Mouse (Mus musculus): ENCODE measurements around the gene Prpf40b. TPM values are rescaled to one million over a fixed set of nuclear protein-coding genes. Genes with fewer than 3 reads are reported as not detected.

Prpf40b gene
- polyA plus RNA-seq, 1 experiment from 2014 or later: 55.3 TPM

DNA sequence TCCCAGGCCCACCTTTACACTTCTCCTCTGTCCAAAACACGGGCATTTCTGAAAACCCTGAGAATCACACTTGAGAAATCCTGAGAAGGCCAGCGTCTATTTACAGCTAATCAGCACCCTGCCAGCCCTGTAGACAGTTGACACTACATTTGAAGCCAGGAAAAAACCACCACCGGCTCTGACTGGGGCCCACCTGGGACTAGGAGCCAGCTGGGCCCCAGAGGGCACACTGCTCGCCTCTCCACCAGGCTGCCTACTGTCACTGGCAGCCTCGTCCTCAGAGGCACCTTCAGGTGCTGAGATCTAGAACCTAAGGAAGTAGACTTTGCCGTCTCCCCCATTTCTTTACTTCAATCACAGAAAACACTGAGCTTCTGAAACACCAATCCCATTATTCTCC, 60.8 kb downstream of the Prpf40b start:
- ATAC-seq (ENCODE audit: borderline replicate concordance, extremely low read depth, low FRiP score, low TSS enrichment): no peak
- 65% methylated on average over 6 of the region's 6 CpGs for WGBS
- Histone ChIP-seq H3K9ac (no peak overlapping the region), H3K4me3 (no peak overlapping the region), H3K4me2 (no peak overlapping the region), H3K36me3 (no peaks in the 10 kb centered on the region), H3K9me3 (no peaks in the 10 kb centered on the region), H3K4me1 (no peaks in the 10 kb centered on the region), H3K27me3 (no peaks in the 10 kb centered on the region), H3K27ac (no peak overlapping the region)

DNA sequence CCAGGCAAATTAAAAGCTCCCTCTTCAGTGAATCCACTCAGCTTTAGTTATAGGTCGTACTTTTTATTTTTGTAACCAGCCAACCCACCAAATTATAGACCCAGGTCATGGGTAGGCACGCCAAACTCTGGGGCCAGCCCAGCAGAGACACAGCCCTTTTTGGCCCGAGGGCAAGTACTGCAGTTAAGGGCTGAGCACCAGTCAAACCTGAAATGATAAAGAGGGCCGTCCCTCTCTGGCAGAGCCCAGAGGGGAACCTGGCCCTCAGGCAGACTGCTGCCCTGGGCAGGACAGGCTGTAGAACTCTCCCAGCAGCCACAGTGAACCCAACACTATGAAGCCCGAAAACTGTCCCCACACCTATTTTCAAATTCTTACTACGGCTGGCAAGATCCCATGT, 61.6 kb downstream of the Prpf40b start:
- ATAC-seq (ENCODE audit: borderline replicate concordance, extremely low read depth, low FRiP score, low TSS enrichment): no peak
- H3K36me3 ChIP-seq: no peaks in the 10 kb centered on the region
- H3K9ac ChIP-seq: no peak overlapping the region
- no peak overlapping the region for H3K27ac ChIP-seq
- no peaks in the 10 kb centered on the region for H3K27me3 ChIP-seq
- no peaks in the 10 kb centered on the region for H3K9me3 ChIP-seq
- H3K4me2 ChIP-seq: no peak overlapping the region
- no peak overlapping the region for H3K4me3 ChIP-seq
- 62% methylated on average over 6 of the region's 6 CpGs for WGBS
- no peaks in the 10 kb centered on the region for H3K4me1 ChIP-seq

DNA sequence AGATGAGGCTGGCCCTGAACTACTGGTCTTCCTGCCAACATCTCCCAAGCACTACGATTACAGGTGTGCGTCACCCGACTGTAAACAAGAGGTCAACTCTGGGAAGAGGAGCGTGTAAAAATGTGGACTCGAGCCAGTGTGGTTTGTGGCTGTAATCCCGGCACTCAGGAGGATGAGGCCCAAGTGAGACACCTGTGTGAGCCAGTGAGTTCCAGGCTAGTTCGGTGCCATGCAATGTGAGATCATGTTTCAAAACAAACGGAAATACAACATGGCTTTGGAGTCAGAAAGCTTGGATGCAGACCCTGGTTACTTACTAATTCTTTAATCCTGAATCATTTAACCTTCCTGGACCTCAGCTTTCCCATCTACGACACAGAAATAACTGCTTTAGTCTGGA, 64.1 kb downstream of the Prpf40b start:
- H3K36me3 ChIP-seq: no peaks in the 10 kb centered on the region
- peaks cover 3% of the 10 kb centered on the region; the same call in 1 of the 2 replicates for H3K4me1 ChIP-seq
- H3K27me3 ChIP-seq: no peaks in the 10 kb centered on the region
- no peak for ATAC-seq (ENCODE audit: borderline replicate concordance, extremely low read depth, low FRiP score, low TSS enrichment)
- no peak overlapping the region for H3K4me3 ChIP-seq
- H3K27ac ChIP-seq: no peak overlapping the region
- WGBS: 76% methylated on average over 9 of the region's 9 CpGs
- no peak overlapping the region for H3K4me2 ChIP-seq
- H3K9me3 ChIP-seq: no peaks in the 10 kb centered on the region
- no peak overlapping the region for H3K9ac ChIP-seq

DNA sequence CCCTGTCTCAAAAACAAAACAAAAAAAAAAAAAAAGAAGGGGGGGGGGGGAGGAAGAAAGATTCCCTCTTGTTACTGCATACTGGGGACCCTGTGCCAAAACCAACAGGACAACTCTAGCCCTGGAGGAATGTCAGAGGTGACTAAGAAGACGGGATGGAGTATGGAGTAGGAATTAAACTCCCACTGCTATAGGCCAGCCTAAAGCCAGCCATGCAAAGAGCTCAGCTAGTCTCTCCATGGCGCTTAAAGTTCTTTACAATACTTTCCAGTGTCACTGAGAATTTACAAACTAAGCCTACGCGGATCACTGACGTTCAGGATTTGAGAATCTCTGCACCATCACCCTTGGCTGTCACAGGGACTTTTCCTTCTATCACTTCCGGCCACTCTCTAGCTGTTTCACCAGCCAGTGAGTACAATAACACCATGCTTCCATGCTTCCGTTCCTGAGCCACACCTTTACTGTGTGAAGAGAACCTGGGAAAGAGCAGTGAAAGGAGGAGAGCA, 69.2 kb downstream of the Prpf40b start:
- H3K4me3 ChIP-seq: no peak overlapping the region
- H3K36me3 ChIP-seq: no peaks in the 10 kb centered on the region
- no peak overlapping the region for H3K9ac ChIP-seq
- H3K9me3 ChIP-seq: no peaks in the 10 kb centered on the region
- no peak for ATAC-seq (ENCODE audit: borderline replicate concordance, extremely low read depth, low FRiP score, low TSS enrichment)
- H3K27ac ChIP-seq: 0 out of 2 replicates have a peak overlapping the region, but pooled peaks have one; percentile 13
- H3K4me2 ChIP-seq: no peak overlapping the region
- no peaks in the 10 kb centered on the region for H3K27me3 ChIP-seq
- peaks cover 28% of the 10 kb centered on the region for H3K4me1 ChIP-seq
- 60% methylated on average over 7 of the region's 7 CpGs for WGBS

DNA sequence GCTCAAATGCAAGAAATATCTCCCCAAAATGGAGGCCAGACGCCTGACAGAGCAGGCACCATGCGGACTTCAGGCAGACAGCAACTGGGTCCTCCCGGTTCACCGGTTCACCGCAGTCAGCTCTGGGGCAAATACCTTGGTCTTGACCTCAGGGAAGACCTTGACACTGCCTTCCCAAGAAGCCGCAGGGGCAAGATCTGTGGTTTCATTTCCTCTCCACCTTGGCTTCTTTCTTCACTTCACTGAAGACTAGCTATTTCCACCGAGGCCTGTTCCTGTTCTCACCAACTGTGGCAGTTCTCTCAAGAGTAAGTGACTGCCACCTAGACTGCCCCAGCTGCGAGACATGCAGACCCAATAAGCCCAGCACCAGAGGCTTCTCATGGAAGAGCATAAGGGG, 70.0 kb downstream of the Prpf40b start:
- Histone ChIP-seq H3K9me3 (no peaks in the 10 kb centered on the region), H3K4me1 (peaks cover 32% of the 10 kb centered on the region), H3K9ac (no peak overlapping the region), H3K27ac (0 out of 2 replicates have a peak overlapping the region, but pooled peaks have one; percentile 12), H3K4me3 (no peak overlapping the region), H3K27me3 (no peaks in the 10 kb centered on the region), H3K36me3 (no peaks in the 10 kb centered on the region), H3K4me2 (no peak overlapping the region)
- 57% methylated on average over 8 of the region's 8 CpGs for WGBS
- no peak for ATAC-seq (ENCODE audit: borderline replicate concordance, extremely low read depth, low FRiP score, low TSS enrichment)

Other genes starting within 250 kb of the Prpf40b start
- 3.1 and 6.8 TPM in 2 replicates for gene Prph, start 239.9 kb upstream of the Prpf40b start, polyA plus RNA-seq (2015; fragmentation: Nextera tagmentation; extraction: Ambion mirVana)
- 35.4 and 41.9 TPM in 2 replicates for gene Troap, start 220.5 kb upstream of the Prpf40b start, polyA plus RNA-seq (2015; fragmentation: Nextera tagmentation; extraction: Ambion mirVana)
- not detected in 2 replicates for gene C1ql4, start 207.3 kb upstream of the Prpf40b start, polyA plus RNA-seq (2015; fragmentation: Nextera tagmentation; extraction: Ambion mirVana)
- gene Dnajc22, start 201.9 kb upstream of the Prpf40b start, polyA plus RNA-seq (2015; fragmentation: Nextera tagmentation; extraction: Ambion mirVana): 1.7 and 1.9 TPM in 2 replicates
- gene Spats2, start 169.2 kb upstream of the Prpf40b start, polyA plus RNA-seq (2015; fragmentation: Nextera tagmentation; extraction: Ambion mirVana): 37.8 and 38.9 TPM in 2 replicates
- gene Kcnh3, start 70.2 kb upstream of the Prpf40b start, polyA plus RNA-seq (2015; fragmentation: Nextera tagmentation; extraction: Ambion mirVana): 0.65 and 0.79 TPM in 2 replicates
- gene Mcrs1, start 43.1 kb upstream of the Prpf40b start, polyA plus RNA-seq (2015; fragmentation: Nextera tagmentation; extraction: Ambion mirVana): 141 TPM in 2 replicates
- gene Fam186b, start 801 bp downstream of the Prpf40b start, polyA plus RNA-seq (2015; fragmentation: Nextera tagmentation; extraction: Ambion mirVana): 0.05 and 0.35 TPM in 2 replicates
- 34.5 and 34.9 TPM in 2 replicates for gene Fmnl3, start 75.4 kb downstream of the Prpf40b start, polyA plus RNA-seq (2015; fragmentation: Nextera tagmentation; extraction: Ambion mirVana)
- 382 and 427 TPM in 2 replicates for gene Tmbim6, start 97.8 kb downstream of the Prpf40b start, polyA plus RNA-seq (2015; fragmentation: Nextera tagmentation; extraction: Ambion mirVana)
- 8.7 and 11.6 TPM in 2 replicates for gene Nckap5l, start 162.7 kb downstream of the Prpf40b start, polyA plus RNA-seq (2015; fragmentation: Nextera tagmentation; extraction: Ambion mirVana)
- 15.0 and 16.1 TPM in 2 replicates for gene Bcdin3d, start 179.6 kb downstream of the Prpf40b start, polyA plus RNA-seq (2015; fragmentation: Nextera tagmentation; extraction: Ambion mirVana)
- 1.1 and 1.4 TPM in 2 replicates for gene Faim2, start 233.1 kb downstream of the Prpf40b start, polyA plus RNA-seq (2015; fragmentation: Nextera tagmentation; extraction: Ambion mirVana)